Mouse (Mus musculus) adrenal gland, postnatal 36 days (tissue): ENCODE results near the gene Gcnt4. TPM values are rescaled to one million over a fixed set of nuclear protein-coding genes. Genes with fewer than 3 reads are reported as not detected.
"Not testable (repeated sequence)": the region's sequence is repeated elsewhere in the genome, so short reads cannot be mapped to it uniquely, and the experiment has no call there.

ENCODE experiments used
- DNase-seq, 2 experiments: peaks; one replicate each; pipeline ENCODE4 v3.0.0; 2021; ENCODE audit warnings: mixed read lengths in 1 of 2
- long read RNA-seq, 2 experiments: library from polyadenylated mRNA; stranded (forward); transcript quantifications; one replicate each; pipeline ENCODE4 v2.0.0; 2021; ENCODE audit warnings: borderline sequencing depth in 2 of 2
- total RNA-seq, 2 experiments: library from RNA; stranded (reverse); gene quantifications; 2 replicates each; pipeline ENCODE4 v1.2.3; 2021

Gene Gcnt4
- 1 to 10 TPM in 1 of 2 experiments, under 1 TPM in 1; 0.17 to 1.4 TPM for total RNA-seq
- long read RNA-seq, experiment 1 = 0 reads
- long read RNA-seq, experiment 2 = 0 reads

DNA sequence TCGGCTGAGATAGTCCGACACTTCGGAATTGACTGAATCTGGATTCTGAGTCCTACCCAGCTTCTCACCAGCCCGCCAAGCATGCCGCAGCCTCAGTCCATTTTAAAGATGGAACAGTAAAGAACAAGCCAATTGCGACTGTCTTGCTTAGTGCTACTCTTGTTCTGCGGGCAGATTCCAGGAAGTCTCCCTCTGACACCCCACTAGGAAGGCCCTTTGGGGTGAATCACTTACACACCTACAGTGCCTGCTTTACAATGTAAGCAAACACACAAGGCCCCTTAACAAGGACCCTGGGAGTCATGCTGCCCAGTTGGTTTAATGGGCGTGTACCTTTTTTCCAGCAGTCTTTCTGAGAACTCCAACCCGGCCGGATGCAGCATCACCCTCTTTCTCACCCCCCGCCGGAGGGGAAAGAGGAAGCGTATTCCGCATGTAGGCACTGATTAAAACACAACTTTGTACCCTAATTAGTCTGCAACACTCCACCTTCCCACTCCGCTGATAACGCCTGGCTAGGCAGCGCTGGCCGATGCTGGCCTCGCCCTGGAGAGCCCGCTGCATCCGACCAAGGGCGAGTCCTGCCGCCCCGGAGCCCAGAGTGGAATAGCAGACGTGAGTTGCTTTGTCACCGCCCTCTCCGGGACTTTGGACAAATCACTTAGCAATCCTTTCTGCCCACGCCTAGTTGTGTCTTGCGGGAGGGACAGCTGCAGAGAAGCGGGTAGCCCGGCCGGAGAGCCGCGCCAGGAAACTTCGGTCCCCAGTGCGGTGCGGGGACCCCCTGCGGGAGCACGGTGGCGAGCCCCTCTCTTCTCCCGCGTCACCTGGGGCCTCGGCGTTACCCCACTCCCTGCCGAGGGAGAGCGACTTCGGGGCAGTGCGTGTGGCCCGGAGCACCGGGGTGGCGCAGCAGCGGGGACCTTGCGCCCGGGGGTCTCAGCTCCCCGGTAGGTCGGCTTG lies at the start of gene Gcnt4:
Gene Gcnt4, plus strand, starts transcription at position 691 of the 963 bp plus-strand sequence.
- DNase-seq = peak; percentile 76 to 82

DNA sequence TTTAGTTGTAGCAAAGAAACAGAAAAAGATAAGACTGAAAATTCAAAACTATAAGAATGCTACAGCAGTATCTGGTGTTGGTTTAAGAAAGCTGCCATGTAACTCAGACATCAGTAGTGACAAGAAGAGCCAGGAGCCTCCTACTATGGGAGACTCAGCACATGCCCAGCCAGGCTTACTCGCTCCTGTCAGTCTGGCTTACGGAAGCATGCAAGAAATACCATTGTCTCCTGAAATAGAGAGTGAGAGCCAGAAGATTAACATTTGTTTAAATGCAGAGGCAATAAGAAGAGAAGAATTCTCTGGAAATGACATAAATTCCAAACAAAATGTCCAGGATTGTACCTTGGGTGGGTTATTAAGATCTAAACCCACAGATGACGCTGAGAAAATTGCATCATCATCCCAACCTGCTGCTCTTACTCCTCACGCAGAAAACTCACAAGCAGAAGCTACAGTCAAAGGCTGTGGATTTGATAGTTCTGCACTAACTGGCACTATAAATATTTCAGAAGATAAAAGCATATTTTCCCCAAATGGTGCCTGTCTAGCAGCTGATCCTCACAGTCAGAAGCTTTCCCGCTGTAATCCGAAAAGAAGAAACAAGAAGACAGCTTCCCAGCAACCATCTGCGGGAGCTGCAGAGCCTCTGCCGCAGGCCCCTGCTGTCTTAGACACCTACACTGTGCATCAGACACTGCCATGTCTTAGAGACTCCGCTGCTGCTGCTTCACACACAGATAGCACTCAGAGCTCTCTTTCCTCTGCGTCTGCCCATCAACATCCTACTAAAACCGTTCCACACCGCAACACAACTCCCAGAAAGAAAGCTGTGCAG lies 46.0 kb upstream of the Gcnt4 start:
- DNase-seq = no peak

DNA sequence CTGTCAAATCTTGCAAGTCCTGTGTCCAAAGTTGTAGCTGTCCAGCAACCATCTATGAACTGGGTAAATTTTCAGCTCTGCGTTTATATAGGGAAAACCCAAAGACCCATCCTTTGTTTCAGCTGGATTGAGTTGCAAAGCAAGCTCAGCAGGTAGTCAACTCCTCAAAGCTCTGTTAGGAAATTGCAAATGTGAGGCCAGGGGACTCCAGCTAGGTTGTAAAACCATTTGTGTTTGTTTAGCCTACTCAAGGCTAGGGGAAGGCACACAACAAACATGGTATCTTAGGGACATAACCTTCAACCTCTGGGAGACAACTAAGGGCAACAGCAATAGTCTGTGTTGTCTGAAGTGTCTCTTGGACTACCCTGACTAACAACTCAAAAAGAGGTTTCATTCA lies 40.0 kb upstream of the Gcnt4 start:
- DNase-seq = no peak

DNA sequence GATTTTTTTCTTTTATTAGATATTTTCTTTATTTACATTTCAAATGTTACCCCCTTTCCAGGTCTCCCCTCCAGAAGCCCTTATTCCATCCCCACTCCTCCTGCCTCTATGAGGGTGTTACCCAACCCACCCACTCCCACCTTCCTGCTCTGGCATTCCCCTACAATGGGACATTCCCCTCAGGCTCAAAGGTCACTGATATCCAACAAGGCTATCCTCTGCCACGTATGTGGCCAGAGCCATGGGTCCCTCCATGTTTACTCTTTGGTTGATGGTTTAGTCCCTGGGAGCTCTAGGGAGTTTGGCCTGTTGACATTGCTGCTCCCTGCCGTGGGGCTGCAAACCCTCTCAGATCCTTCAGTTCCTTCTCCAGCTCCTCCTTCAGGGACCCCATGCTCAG lies 34.5 kb upstream of the Gcnt4 start:
- DNase-seq = no peak

DNA sequence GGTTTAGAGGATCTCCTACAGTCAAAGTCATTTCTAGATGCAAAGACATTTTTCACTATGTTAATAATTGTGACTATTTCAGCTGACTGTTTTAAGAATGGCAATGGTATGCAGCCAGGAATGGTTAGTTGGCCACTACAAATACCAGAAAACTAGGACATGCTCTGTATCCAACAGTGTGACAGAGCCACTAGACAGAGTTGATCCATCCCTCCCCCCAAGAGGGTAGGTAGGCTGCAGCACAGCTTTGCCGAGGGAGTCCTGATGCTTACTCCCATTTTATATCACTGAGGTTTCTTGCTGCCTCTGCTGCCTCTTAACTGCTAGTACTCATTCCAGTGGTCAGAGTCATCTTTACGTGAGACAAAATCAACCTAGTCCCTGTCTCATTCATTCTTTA lies 29.3 kb upstream of the Gcnt4 start:
- no peak for DNase-seq

DNA sequence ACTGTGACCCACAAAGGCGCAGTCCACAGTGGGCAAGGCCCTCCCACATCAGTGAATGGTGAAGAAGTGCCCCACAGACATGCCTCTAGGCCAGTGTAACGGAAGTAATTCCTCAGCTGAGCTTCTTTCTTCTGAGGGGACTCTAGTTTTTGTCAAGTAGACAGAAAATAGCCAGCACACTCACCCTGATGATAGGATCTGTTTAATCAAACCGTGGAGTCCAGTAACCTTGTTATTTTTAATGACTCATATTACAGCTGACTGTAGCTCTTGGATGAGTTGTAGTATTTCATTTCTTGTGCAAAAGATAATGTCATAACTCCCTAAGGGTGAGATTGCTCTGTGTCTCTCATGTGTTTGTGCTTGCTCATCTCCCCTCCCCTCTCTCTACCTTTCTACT lies 17.8 kb upstream of the Gcnt4 start:
- DNase-seq = peak; percentile 5 to 11

DNA sequence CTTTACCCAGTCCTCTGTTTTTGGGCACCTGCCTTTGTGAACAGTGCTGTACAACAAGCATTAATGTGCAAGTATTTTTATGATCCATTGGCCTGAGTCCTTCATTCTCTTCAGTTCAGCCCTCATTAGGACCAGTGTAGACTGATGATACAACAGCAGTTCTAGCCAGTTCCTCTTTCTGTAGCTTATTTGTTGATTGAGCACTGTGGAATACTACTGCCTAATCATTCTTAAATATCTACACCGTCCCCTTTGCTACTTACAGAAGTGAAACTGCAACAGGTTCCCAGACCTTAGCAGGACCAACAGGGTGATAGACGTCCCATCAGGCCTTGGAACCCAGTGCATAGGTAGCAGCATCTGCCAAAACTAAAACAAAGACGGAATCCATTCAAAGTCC lies 13.3 kb upstream of the Gcnt4 start:
- no peak for DNase-seq

DNA sequence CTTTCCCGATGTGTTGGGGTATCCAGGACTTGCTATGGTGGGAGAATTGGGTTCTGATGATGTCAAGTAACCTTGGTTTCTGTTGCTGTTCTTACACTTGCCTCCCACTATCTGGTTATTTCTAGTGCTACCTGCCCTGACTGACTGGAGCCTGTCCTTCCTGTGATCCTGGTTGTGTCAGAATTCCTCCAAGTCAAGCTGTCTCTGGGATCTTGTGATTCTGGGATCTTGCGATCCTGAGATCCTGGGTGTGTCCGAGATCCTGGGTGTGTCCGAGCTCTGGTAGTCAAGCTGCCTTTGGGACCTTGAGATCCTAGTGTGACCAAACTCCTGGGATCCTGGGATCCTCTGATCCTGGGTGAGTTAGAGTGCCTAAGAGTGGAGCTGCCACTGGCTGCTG lies 1.4 kb upstream of the Gcnt4 start:
- not testable (repeated sequence) for DNase-seq

DNA sequence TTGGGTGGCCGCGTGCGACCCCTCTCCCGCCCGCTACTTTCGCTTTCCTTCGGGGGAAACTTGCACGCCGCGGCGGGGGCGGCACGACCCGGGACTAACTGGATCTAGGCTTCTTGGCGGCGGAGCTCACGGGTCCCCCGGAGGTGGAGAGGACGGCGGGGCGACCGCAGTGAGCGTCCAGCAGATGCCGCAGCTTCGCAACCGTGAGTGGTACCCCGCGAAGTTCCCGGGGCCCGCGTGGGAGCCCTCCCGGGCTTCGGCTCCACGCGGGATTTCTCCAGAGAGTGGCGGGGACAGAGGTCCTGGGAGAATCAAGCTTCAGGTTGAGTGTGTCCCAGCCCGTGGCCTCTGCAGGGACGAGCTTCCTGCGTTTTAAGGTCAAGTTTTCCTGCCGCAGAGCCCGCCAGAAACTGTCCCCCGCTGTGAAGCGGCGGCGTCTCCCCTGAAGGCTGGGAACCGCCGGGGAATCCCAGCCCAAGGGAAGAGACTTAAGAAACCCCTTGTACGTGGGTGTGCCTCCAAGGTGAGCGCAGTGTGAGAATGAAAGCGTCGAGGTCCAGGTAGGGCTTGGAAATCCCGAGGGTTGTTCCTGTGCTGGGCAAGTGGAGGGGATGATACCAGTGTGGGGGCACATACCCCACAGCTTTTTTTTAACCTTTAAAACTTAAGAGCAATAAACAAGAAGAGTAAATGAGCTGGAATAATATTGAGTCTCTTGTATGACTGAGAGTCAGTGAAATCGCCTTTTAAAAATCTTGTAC lies 676 bp downstream of the Gcnt4 start:
- DNase-seq = peak; percentile 22 to 26

DNA sequence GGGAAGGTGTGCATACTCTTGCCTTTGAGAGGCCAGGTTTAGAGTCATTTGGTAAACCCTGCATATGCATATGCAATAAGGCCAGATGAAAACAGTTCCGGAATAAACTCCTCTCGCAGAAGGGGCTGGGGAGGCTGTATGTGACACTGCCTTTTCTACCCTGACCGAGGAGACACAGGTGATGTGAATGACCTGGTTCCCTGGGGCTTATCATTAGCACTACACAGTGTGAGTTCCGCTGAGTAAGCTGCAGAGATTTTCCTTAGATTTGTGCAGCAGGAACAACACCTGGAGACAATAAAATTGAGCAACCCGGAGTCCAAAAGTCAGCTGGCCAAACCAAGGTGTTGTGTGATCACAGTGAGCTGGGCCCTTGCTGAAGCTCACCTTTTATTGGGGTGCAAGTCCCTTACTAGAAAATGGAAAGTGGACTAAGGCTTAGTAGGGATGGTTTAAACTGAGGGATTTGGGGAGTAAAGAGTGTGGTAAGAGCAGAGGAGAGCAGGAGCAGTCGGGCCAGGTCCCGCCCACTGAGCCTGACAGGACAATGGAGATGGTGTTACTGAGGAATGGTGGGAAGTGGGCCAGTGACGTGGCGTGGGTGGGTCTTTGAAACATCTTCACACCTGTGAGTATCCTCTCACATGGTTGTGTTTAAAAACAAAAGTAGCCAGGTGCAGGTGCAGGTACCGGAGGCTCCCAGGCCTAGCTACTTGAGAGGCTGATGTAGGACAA lies 1.7 kb downstream of the Gcnt4 start:
- no peak for DNase-seq

DNA sequence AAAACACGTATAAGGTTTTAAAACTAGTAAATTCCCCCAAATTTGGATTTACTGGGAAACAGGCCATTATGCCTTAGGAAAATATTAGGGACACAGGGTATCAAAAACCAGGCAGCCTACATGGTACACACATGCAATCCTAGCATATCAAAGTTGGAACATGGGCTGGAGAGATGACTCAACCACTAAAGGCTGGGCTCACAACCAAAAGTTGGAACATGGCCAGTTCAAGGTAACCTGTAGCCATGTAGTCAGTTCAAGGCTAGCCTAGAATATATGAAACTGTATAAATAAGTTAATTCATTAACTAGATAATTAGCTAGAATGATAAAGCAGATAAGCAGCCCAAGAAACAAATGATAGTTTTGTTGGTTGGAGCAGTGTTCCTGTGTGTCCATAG lies 3.3 kb downstream of the Gcnt4 start:
- no peak for DNase-seq

DNA sequence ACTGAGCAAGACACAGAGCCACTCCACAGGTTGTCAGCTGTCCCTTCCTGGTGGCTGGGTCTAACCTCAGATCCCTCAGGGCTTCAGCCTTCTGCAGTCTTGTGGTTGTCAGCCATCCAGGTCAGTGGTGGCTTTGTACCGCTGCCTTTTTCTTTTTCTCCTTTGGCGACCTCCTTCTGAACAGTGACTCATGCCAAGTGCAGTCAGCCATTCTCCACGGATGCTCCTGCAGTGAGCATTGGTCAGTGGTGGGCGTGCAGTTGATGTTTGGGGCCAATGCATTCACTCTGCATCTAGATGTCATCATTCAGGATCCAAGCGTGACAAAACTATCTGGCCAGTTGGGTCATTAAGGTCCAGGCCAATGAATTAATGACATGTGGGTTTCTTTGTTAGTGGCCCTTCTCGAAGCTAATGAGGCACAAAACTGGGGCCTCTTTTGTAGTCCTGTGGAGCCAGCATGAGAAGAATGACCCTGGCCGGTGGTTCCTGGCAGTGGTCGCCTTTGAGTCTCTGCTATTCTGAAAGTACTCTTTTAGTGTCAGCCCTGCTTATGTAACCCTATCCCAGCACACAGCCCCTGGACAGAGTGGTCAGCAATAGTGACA lies 4.0 kb downstream of the Gcnt4 start:
- no peak for DNase-seq

DNA sequence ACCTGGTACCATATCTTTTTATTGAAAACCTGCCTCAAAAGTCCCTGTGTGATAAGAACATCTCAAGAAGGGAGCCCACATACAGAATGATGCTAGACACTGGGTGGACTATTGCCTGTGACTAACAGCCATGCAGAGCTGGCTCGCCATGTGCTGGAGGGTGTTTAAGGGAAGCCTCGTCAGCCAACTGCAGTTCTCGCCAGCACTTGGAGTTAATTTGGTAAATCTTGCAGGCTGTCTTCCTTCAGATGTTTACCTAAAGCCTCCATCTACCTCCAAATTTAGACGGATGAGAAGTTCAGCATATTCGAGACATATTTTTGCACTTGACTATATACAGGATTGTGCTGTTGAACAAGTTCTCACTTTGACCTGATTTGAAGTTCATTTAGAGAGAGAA lies 8.3 kb downstream of the Gcnt4 start:
- no peak for DNase-seq

DNA sequence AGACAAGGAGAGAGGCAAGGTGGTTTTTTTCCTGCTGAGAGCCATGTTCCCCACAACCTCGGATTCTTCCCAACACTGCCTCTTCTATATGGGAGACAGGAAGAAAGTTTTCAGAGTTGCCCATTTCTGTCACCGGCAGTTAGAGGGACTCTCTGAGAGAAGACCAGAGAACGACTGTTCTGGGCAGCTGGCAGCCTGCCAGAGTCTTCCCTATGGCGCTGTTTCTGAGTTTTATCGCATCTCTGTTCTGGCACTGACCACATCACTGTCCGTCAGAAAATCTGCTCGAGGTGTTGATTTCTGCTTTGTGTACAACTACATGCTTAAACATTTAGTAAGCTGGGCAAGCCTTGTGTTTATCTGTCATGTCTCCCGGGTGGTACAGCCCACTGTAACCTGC lies 8.9 kb downstream of the Gcnt4 start:
- no peak for DNase-seq

DNA sequence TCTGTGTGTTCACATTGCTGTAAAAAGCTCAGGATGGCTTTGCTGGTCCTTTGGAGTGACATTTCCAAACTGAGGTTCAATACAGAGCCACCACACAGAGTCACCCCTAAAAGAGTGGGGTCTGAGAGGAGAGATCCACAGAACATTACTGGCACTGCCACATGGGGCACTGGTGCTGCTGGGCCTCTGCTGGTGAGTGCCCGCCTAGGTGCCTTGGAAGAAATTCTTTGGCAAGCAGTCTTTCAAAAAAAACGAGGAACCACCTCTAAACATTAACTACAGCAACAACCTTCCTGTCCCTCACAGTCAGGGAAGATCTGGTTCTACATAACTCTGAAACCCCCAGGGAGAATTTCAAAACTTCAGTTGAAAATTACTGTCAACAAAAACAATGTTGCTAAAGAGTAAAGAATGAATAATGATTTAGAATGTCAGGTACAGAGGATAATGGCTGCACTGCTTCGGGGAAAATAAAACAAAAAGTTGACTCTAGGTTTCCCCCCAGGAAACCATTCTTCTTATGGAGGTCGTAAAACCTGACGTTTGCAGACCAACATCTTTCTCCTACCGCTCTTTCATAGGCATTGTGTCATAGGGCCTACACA lies 11.8 kb downstream of the Gcnt4 start:
- DNase-seq = no peak

DNA sequence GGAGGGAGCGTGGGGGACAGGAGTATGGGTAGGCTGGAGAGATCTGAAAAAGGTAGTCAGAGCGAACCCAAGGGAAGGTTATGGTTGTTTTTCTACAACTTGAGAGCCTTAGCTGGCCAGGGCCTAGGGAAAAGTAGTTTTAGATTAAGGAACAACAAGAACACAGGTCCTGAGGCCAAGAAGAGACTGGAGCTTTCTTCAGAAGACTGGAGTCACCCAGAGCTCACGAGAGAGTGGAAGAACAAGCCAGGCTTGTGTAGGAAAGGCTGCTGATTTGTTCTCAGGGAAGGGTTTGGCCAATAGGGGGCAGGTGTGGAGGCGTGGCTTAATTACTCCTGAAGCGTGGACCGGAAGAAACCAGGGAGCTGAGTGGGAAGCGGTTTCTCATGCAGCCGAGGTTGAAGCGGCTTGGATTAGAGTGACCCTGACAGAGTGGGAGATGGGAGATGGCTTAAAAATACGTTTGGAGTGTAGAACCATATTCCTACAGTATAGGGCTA lies 12.6 kb downstream of the Gcnt4 start:
- no peak for DNase-seq

DNA sequence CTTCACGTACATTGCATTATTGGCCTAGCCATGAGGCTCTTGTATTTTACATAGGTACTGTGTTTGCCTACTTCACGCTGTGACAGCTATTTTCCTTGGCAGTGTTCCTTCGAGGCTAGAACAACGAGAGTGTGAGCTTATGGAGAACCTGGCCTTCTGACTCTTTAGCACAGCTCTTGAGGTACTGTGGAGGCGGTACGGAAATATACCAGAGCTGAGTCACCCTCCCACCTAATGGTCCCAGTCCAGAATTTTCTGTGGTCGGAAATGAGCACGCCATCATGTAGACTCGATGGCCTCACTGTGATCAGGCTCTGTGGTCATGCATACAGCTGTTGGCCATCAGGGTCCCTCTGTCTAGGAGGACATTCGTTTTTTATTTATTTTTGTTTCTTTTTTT lies 15.2 kb downstream of the Gcnt4 start:
- DNase-seq = no peak

DNA sequence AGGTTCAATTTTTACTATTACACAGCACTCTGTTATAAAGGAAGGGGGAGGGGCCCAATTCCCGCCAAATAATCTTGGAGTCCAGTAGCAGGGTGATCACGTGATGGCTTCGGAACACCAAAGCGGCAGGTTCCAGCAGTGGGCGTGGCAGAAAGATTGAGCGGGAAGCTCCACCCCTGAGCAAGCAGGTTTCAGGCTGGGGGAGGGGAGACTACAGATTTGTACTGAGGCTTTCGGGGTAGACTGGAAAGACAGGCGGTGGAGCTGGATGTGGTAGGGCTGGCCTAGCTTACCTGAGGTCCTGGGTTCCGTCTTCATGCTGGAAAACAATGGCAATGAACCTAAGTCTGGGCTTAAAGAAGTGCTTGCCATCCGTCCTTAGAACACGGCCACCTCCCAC lies 17.0 kb downstream of the Gcnt4 start:
- not testable (repeated sequence) for DNase-seq

DNA sequence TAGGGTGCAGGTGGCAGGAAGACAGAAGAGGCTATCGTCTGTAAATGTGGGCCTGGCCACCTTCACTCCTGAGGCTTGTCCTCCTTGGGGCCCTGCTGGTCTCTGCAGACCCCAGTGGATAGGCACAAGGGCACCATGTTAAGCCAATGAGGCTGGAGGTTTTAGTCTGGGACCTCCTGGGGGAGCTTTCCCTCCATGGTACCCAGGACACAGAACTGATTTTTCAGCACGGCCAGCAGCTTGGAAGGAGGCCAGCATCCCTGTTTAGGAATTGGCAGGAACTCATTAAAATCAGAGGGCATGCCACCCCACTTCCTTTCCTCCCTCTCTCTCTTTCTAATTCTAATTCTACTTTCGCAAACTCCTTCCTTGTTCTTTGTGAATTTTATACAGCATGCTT lies 19.1 kb downstream of the Gcnt4 start:
- peak; percentile 20 to 39 for DNase-seq

DNA sequence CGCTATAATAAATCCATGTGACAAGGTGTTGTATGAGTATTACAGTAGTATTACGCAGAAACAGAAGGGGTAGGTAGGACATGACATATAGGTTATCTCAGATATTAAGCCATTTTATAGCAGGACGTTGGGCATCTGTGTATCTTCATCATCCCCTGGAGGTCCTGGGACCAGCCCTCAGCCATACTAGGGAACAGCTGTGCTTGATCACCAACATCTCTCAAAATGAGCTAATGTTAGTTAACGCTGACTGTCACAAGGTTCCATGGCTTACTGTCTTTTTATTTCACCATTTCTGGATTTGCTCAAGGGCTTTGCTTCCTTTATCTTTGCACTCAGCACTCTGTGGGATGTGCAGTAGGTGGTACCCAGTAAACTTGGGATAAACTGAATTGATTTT lies 21.3 kb downstream of the Gcnt4 start:
- no peak for DNase-seq
